Mouse (Mus musculus) testis, adult 2 months (tissue): ENCODE measurements around the gene Cd200r4.

Source experiments
- CTCF ChIP-seq: fragments of 200-500 bp; IDR thresholded peaks from 2 replicates; pipeline ENCODE4 v1.5.1; 2012; ENCODE audit warnings: low read depth, mild to moderate bottlenecking, inconsistent platforms, low read length, moderate library complexity; ENCODE audit not compliant: control insufficient read depth, insufficient read depth, insufficient replicate concordance
- POLR2A ChIP-seq: fragments of 200-500 bp; IDR thresholded peaks from 2 replicates; pipeline ENCODE4 v1.6.1; 2012; ENCODE audit warnings: low read depth, mild to moderate bottlenecking, inconsistent platforms, low read length, moderate library complexity; ENCODE audit not compliant: control insufficient read depth

- TF ChIP-seq POLR2A (no peak), CTCF (no peak)
Measured at GRCm38 (mm10) chr16:44876625-44877024, 65.1 kb downstream of the Cd200r4 start.
